Mouse (Mus musculus) lung, postnatal 0 days (tissue): ENCODE data around the gene Prss50.

Source experiments
- CTCF ChIP-seq: IDR thresholded peaks from 2 replicates; pipeline ENCODE4 v1.5.1; 2016; ENCODE audit warnings: antibody characterized with exemption, mild to moderate bottlenecking
- EP300 ChIP-seq: IDR thresholded peaks from 2 replicates; pipeline ENCODE4 v1.6.1; 2016; ENCODE audit warnings: antibody characterized with exemption, mild to moderate bottlenecking, control low read depth

- no peak for TF ChIP-seq CTCF
- TF ChIP-seq EP300 = no peak
Measured at GRCm38 (mm10) chr9:110834961-110835360, 22.8 kb upstream of the Prss50 start.
